Mouse (Mus musculus) adrenal gland, postnatal 25 days (tissue): ENCODE data around the gene Krt87. TPM values are rescaled to one million over a fixed set of nuclear protein-coding genes. Genes with fewer than 3 reads are reported as not detected.

Experiments
- DNase-seq: peaks from one replicate; pipeline ENCODE4 v3.0.0; 2021; ENCODE audit warnings: mixed read lengths
- long read RNA-seq: library from polyadenylated mRNA; stranded (forward); transcript quantifications from one replicate; pipeline ENCODE4 v2.0.0, GENCODE M21; 2021
- total RNA-seq: library from RNA; stranded (reverse); gene quantifications from 2 replicates; pipeline ENCODE4 v1.2.3, GENCODE M21; 2021

The Krt87 gene
- total RNA-seq, result not detected in 2 replicates
- long read RNA-seq, result 0 reads

DNA sequence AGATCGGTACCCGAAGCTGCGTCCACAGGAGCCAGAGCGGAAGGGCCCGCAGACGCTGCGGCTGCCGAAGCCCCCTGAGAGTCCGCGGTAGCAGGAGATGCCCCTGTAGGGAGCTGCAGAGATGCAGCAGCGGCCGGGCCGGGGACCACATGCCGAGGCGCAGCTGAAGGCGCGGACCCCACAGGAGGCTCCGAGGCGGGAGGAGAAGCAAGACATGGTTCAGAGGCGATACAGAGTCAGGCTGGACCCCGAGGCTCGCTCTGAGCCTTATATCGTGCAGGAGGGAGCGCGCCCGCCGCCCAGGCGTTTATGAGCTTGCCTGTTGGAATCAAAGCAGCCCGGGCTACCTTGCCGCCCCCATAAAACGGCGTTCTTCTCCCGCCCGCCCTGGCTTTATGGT lies at the start of gene Krt87:
TSS of gene Krt87 (minus strand) at position 250 of the 400 bp plus-strand sequence.
- DNase-seq, result no peak

DNA sequence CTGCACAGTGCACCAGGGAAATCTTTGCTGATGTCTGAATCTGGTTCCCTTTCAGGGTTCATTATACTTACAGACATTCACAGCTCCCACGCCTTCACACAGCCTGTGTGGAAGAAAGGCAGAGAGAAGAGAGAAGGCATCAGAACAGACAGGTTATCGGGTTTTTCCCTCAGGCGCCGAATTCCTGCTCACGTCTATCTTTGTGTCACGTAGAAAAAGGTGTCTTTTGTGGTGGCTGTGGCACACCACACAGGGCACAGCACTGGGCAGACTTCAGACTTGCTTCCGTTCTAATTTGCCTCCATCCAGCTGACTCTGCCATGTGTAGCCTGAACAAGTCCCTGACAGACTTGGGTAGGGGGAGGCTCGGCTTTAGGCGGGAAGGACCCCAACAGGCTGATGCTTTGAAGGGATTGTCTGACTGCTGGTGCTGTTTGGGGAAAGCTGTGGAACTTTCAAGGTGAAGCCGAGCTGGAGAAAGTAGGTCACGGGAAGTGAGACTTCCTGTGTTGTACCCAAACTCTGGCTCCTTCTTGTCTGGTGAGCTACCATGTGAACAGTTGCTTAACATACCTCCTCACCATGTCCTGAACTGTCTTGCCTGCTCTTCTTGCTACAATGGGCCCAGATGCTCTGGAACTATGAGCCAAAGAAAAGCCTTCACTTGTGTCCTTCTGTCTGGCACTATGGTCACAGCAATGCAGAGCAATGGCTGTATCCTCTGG lies 47.5 kb upstream of the Krt87 start:
- no peak for DNase-seq

DNA sequence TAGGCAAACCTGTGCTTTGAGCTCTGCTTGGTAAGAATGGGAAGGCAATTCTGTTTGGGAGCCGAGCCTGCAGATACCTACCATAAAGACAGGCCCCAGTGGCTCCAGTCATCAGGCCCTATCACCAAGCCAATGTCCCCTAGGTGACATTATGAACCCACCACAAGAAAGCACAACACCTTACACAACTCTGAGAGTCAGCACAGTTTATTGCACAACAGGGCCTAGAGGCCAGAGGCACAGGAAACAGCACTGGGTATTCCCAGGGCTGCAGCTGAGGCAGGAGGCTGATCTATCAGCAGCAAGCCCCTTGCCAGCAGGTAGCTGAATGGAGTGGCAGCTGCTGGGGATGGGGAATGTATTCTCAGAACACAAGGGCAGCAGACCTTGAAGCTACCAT lies 46.3 kb upstream of the Krt87 start:
- no peak for DNase-seq

DNA sequence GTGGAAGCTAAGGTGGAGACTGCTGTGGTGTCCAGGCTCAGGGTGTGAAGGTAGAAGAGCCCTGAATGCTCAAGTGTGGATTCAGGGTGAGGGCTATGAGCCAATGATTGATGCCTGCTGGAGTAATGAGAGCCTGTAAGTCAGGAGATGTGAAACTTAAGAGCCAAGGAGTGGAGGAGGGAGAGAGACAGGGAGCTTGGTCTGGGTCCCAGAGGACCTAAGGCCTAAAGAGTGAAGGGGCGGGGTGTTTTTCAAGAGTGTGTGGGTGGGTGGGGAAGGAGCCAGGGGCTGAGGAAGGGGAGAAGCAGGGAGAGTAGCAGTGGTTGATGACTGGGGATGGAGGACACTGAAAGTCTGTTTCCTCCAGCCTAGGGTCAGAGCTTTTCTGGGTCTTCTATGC lies 45.0 kb upstream of the Krt87 start:
- DNase-seq, result no peak

DNA sequence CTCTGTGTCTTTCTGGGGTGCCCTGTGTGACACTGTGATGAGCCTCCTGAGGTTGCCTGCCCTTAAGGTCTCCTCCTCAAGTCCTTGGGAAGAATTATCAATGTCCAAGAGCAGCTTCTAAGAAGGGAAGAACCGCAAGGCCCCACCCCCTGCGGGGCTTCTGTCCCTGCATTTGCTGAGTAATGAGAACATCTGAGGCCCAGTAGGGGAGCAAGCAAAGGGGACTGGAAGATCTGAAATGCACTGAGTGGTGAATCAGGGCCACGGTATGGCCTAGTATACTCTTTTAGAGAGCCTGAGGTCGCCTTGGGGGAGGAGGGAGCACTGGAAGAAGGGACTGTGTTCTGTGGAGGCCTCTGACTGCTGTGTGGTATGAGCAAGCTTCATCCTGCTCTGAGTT lies 43.5 kb upstream of the Krt87 start:
- no peak for DNase-seq

DNA sequence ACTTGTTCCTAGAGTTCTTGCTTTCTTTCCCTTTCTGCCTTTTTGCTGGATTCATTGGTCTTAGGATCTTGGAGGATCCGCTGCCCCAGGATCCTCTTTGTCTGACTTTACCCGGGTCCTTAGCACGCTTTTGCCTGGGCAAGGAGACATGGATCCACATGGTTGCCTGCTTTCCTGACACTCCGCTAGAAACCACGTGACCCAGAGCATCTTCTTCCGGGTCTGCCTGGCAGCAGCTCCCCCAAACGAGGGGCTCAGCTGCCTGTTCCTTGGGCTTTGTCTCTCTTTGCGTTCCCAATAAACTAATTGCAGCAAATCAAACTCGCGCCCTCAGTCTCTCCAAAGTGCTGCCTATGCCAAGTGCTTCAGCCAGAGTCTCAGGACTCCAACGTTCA lies 41.1 kb upstream of the Krt87 start:
- no peak for DNase-seq

DNA sequence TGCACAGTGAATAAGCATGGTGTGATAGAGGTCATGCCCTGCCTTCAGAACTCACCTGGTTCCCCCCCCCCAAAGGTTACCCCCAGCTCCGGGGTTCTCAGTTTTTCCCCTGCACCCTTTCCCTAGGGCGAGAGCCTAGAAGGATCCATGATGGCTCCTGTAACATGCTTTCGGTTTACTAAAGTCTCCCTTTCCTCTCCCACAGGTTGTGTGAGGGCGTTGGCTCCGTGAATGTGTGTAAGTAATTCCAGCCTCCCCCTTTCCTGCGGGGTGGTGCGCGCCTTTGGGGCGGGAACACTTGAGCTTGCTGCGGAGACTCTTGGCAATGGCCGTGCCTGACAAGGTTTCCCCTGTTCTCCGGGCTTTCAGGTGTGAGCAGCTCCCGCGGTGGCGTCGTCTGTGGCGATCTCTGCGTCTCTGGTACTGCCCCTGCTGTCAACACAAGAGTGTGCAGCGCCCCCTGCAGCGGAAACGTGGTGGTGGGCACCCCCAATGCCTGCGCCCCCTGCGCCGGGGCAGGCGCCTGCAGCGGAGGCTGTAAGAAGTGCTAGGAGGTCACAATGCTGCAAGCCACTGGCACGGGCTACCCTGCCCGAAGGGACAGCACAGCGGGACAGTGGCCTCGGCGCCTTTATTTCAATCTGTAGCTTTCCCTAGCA lies 40.5 kb upstream of the Krt87 start:
- peak; percentile 50 for DNase-seq

DNA sequence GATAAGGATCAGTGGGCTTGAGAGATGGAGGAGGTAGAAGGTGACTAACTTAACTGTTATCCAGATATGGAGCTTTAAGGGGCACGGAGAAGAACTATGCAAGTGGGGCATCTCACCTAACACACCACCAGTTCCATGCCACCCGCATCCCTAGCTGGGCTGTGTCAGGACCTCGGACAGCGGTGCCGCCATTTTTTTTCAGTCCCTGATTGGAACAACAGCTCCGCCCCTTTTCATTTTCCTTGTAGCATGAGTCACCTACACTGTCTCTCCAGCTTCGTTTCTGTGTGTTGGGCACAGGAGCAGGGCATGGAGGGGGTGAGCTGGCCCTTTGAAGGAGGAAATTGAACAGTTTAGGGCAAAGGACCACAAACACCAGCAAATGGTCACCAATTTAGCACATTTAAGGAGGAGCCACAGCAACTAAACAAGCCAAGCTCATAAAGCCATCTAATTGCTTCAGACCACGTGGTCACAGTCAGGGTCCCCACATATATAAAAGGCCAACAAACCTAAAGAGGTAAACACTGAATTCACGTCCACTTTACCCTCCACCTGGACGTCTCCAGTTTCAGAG lies 34.4 kb upstream of the Krt87 start, which contains the start of gene Krt86:
TSS of gene Krt86 (plus strand) at position 527 of the 577 bp plus-strand sequence.
- DNase-seq, result peak; percentile 67

DNA sequence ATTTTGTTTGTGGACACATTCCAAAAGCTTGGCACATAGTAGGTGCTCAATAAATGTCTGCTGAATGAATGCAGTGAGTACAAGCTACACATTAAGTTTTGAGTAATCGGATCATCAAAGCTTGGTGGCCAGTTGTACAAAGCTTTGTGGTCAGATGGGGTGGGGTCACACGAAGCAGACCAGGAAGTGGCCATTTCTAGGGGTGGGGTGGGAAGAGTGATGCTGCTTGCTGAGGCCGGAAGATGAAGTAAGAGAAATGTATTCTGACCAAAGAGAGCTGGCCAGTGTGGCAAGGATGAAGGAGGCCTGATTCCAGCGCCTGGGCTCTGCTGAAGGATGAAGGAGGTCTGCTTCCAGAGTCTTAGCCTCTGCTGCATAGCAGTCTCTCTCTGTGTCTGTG lies 30.5 kb upstream of the Krt87 start:
- DNase-seq, result no peak

DNA sequence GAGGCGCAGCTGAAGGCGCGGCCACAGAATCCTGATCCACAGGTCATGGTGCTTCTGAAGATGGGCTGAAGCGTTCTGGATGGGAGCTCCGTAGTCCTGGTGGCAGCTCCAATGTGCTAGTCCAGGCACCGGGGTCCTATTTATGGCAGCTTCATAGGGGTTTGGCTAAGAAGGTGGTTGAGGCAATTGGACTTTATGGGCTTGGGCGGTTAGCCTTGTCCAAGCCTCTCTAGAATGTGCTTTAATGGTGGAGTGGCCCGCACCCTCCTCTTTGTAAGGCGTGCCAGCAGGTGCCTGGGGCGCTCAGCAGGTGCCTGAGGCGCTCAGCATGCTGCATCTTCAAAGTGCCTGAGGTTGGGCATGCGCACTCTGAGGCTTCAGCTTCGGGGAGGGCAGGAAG lies 25.0 kb upstream of the Krt87 start, which contains the start of gene Krt81:
TSS of gene Krt81 (minus strand) at position 101 of the 400 bp plus-strand sequence.
- DNase-seq, result no peak

DNA sequence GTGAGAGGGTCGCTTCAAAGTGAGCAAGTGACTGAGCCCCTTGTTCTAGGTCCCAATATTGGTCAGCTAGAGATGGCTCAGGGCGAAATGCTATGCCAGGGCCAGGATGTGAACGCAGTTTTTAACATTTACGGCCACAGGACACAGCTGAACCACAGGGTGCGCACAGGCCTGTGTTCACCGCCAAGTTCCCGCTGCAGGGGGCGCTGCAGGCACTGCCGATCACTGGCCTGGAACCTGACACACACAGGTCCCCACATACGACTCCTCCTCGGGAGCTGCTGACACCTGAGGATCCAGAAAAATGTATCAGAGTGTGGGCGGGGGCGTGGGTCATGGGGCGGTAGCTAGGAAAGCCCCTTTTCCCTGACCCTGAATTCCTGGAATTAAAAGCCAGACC lies 20.7 kb upstream of the Krt87 start:
- DNase-seq, result no peak

DNA sequence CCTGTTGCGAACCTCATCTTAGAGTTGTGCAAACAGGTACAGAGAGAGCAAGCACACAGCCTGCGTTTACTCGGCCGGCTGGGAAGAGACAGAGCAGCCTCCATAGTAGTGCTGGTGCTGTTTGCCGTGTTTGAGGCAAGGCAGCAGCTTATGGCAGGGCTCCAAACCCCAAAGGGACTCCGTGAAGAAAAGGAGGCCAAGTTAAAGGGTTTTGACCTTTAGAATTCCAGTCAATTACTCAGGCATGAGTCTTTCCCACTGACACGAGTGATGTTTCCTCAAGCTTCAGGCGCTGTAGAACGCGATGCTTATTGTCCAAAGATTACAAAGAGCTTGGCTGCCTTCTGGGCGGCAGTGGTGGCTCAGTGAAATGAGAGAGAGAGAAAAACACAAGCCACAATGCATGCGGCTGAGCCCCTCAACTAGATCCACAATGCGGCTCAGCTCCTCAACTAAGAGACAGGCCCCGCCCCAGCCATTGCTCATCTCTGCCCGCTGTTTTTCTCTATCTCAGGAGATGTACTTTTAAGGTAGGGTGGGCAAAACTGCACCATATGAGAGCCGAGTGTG lies 19.8 kb upstream of the Krt87 start:
- peak; percentile 15 for DNase-seq

DNA sequence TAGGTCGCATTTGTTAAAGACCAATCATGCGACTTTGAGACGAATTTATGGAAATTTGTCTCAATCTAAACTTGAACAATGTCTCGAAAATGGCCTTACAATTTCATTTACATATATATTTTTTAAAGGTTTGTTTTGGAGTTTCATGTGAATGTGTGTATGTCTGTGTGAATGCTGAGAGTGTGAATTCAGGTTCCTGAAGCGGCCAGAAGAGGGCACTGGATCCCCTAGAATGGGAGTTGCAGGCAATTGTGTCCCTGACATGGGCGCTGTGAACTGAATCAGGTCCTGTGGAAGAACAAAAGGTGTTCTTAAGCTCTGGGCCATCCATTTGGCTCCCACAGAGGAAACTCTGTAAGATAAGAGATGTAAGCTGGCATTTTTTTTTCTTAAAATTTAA lies 17.3 kb upstream of the Krt87 start:
- no peak for DNase-seq

DNA sequence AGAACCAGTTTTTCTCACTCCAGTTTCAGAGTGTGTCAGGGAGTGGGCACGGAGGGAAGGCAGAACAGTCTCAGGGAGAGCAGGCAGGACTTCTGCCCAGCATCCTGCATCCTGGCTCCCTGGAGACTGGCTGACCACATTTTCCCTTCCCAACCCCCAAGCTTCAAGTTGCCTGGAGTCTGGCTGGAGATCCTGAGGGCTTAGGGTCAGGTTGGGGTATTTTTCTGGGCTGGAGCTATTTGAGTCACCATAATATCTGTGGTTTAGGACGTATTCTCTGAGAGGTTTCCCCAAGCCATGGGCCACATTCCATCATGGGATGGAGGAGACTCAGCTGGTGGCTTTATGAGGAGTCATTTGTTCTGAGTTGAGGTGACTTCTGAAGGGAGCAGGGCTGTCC lies 16.7 kb upstream of the Krt87 start:
- DNase-seq, result no peak

DNA sequence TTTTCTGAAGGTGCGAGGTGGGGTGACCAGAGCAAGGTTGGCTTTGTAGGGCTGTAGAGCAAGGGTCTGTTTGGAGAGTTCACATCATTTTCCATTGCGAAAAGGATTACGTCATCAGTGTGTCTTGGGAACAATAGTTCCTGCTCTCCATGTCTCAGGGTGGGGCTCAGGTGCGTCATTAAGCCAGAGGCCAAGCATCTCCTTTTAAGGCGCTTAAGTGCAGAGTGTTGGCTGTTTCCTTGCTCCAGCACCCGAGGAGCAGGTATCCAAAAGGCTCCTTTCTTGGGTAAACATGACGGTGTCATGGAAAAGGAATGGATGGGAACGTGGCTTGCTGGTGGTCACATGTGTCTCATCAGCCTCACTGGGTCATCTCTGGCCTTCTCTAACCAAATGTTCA lies 16.2 kb upstream of the Krt87 start:
- no peak for DNase-seq

DNA sequence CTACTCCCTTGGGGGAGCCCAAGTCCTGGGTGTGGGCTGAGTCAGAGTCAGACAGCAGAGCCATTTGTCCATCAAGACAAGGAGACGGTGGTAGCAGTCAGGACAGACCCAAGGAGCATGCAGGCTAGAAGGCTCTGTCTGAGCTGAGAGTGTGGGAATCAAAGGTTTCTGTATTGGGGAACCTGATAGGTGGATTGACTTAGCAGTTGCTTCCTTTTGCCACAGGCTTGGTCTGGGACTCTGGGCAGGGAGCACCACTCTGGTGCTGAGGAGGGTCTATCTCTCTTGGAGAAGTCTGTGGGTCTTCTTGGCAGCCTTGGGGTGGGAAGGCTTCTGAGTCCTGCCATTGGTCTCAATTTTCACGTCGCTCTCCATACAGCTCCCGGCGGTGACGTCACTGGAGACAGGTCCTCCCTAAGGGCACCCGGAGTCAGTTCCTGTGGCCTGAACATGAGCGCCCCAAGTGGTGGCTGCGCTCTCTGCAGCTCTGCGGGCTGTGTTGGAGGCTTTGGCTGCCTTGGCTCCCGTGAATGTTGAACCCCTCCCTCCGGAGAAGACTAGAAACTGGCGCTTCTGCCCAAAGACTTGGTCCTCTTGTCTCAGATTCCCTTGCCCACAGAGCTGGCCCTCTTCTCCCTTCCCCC lies 14.6 kb upstream of the Krt87 start:
- peak; percentile 80 for DNase-seq

DNA sequence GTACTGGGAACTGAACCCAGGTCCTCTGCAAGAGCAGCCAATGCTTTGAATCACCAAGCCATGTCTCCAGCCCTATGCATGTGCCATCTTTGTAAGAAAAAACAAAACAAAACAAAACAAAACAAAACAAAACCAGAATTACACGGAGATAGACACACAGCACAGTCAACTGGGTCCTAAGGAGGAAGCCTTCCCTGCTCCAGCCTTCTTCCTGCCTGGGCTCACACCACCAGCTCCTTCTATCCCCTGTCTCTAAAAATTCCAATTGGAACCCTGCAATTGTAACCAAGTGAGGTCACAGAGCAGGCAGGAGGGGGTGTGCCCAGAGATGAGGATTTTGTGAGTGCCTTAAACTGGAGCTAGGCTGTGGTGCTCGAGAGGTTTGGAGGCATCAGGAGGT lies 8.8 kb upstream of the Krt87 start, which contains the start of gene Krt88:
TSS of gene Krt88 (plus strand) at position 301 of the 400 bp plus-strand sequence.
- no peak for DNase-seq

DNA sequence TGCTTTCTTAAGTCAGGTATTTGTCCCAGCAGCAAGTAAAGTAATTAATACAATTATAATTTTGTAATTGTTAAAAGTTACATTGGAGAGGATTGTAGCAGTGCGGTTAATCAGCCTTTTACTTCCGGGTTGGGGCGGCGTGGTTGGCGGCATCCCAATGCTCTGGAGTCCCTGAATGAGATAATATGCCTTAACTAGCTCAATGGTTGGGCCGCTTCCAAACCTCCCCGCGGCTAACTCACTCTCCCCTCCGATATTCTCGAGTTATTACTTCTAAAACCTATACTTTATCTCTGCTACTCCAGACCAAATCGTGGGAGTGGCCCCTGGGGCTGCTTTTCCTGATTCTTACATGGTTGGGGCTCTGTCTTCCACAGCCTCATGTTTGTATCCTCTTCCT lies 8.0 kb upstream of the Krt87 start:
- DNase-seq, result no peak

DNA sequence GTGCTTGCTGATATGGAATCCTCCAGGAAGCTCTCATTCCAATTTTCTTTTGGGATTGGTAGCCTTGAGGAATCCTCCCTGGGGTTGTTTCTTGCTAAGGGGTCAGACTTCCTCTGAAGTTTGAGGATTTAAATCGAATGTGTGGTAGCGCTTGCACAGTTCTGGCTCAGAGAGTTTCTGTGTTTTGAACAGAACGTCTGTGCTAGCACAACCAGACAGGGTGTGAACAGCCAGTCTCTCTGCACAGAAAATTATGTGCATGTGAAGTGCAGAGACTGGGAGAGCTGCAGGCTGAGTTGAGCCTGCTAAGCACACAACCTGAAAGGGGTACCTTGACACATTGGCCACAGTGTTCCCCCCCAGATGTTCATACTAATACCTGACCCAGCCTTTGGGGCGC lies 2.2 kb upstream of the Krt87 start:
- DNase-seq, result no peak

DNA sequence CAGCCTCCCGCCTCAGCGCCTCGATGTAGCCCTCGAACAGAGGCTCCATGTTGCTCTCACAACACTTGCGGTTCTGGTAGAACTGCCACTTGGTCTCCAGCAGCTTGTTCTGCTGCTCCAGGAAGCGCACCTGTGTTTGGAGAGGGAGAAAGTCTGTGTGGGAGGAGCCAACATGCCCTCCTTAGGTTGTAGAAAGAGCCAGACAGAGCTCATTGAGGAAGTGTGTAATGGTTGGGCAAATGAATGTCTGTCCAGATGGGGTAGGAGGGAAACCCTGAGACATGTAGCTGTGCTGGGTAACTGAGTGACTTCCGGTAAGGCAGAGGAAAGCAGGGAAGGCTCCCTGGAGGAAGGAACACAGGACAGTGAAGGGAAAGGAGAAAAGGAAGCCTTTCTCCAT lies 2.0 kb downstream of the Krt87 start:
- no peak for DNase-seq

DNA sequence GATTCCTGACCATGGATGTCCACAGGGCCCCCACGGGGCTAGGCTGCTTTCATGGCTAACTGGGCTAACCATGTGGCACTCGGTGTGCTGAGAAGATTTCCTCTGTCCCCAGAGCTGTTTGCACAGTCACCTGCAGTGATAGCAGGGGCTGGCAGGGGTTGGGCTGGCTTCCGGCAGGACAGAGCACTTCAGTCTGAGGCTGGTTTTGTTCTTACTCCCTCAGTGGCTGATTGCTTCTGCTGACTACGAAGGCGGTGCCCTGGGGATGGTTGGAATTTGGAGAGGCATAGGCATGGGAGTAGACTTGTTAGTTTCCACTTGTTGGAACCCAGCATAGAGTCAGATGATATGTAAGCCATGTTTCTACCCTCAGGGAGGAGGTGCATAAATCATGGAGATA lies 13.7 kb downstream of the Krt87 start:
- no peak for DNase-seq

DNA sequence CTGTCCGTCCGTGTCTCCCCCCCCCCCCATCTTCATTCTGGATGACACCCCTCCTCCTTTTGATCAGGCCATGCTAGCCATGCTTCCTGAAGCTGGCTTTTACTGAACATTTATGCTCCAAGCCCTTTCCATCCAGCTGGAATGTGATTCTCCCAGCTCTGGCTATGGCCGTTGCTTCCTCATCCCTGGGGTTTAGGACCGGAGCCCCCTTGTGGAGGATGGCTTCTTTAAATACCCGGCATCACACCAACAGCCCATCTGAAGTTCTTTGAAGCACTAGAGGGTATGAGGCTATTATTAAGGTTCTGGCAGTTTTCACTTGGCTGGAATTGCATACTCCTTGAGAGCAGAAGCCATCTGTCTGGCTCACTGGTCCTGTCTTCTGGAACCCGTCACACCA lies 17.7 kb downstream of the Krt87 start:
- DNase-seq, result no peak

DNA sequence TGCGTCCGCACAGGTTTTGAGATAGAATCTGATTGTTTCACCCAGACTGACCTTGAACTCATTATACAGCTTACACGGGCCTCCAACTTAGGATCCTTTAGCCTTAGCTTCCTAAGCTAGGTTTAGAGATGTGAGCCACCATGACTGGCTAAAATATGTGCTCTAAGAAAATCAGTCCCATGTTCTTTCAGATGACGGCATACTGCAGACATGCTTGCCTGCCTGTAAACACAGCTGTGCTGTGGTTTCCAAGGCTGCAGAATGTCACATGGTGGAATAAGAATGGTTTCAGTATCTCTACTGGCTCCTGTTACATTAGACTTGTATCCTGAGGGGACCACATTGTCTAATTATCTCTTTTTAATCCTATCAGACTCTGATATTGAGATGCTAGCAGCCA lies 19.7 kb downstream of the Krt87 start:
- no peak for DNase-seq
